Mouse (Mus musculus) spleen, adult 18-20 months (tissue): ENCODE measurements around the gene Map1a.

ENCODE experiments used
- DNase-seq, 2 experiments: peaks; one replicate each; pipeline ENCODE4 v3.0.0; 2022; ENCODE audit warnings: mixed read lengths in 2 of 2

The Map1a gene

DNA sequence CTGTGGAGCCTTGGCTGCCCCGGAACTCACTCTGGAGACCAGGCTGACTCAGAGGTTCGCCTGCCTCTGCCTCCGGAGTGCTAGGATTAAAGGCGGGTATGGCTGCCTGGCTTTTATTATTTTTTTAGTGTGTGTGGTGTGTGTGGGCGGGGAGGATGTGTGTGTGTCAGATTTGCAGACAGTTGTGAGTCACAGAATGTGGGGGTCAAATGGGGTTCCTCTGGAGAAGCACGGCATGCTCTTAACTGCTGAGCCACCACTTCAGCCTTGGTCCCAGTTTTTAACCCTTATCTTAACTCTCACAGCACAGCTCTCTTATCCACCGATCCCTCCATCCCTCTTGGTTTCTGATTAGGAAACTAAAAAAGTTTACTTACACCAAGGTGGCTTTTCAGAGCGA lies 26.9 kb downstream of the Map1a start:
- no peak for DNase-seq

DNA sequence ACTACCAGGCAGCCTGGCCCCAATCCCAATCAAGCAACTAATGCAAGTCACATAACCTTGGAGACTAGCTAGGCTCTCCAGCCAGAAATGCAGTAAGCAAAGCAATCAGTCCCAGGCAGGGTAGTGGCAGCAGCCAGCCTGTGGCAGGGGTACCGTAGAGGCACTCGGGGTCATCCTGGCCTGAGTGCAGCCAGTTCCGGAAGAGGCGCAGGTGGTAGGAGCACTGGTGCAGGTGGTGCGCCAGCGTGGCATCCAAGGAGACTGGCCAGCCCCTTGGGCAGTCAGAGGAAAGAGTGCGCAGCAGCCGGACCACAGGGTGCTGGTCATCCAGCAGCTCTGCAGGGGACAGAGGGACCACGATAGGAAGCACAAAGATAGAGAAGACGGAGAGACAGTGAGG lies 33.6 kb downstream of the Map1a start:
- DNase-seq: no peak

- no peak for DNase-seq
Measured at GRCm38 (mm10) chr2:121323693-121324470, 34.5 kb downstream of the Map1a start.

DNA sequence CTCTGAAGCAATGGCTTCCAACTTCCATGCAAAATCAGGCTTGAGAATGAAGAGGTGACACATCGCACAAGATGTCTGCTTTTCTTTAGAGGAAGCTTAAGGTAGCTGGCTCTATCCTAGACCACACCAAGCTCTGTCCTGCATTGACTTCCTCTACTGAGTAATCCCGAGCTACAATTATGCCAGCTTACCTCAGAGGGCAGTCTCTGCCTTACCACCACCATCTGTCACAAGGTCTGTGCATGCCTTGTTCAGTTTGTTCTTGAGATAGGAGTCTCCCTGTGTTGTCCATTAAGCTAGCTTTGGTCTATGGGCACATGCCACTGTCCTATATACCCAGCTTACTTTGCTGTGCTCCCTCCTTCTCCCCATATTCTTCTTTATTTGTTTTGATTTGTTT lies 40.1 kb downstream of the Map1a start:
- no peak for DNase-seq

DNA sequence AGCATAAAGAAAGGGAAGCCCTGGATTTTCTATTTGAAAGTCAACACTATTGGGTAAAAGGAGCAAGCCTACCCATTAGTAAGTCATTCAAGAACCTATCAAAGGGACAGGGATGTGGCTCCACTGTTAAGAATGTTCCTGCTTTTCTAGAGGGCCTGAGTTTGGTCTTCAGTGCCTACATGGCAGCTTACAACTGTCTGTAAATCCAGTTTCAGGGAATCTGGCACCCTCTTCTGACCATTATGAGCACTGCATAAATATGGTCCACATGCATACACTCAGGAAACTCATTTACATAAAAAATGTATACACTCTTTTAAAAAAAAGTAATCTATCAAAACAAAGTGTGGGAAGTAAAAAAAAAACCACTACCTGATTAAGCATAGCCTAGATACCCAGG lies 49.7 kb downstream of the Map1a start:
- DNase-seq: no peak

DNA sequence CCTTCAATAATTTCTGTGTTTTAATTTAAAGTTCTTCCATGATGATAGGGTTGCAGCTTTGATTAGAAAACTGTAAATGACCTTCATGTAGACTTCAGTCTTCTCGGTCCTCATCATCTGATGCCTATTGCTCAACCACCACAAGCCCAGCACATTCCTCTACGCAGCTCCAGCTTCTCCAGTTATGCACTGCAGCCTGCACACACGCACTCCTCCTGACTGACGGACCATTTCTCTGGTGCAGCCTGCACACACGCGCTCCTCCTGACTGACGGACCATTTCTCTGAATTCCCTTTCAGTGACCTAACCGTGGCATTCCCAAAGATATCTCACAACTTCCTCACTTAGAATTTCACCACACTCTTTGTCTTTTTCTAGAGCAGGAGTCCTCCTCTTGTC lies 63.8 kb downstream of the Map1a start:
- no peak for DNase-seq

- no peak for DNase-seq
Measured at GRCm38 (mm10) chr2:121354378-121354777, 65.0 kb downstream of the Map1a start.

- peak; percentile 90 to 93 for DNase-seq
Measured at GRCm38 (mm10) chr2:121354820-121355592, 65.6 kb downstream of the Map1a start, which contains the start of gene Ppip5k1. Gene Ppip5k1 (minus strand): TSS chr2:121355396.

DNA sequence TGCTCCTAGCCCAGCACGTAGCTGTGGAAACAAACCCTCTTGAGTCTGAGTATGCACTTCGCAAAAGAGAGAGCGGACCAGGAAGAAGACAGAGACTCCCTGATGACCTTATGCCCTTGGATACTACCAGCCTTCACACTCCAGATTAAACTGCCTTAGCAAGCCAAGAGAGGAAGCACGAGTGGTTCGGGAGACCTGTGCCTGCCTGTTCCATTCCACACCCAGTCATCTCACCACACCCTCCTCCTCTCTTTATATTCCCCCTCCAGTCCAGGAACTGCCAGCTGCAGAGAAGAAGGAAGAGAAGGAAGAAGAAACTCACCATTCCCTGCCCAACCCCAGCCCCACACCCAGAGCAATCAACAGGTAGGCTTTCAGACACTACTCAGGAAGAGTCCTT lies 68.1 kb downstream of the Map1a start, which contains the start of gene Ckmt1:
TSS of gene Ckmt1 (plus strand) at position 221 of the 400 bp plus-strand sequence.
- DNase-seq: no peak

DNA sequence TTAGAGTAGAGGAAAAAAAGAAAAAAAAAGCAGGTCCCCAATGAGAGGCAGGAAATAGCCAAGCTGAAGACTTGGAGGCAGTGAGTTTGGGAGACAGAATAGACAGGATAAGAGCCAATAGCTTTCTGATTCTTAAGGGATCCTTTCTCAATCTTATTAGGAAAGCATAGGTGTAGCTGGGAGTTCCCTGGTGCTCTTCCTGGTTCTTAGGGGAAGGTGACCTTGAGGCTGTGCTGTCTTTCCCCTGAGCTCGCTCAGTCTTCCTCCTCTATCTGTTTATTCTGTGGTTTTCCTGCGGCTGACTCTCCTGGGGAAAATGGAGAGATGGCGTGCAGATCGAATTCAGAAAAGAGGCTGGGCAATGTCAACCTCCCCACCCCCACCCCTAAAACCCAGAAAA lies 68.6 kb downstream of the Map1a start:
- no peak for DNase-seq

- peak in 1 of 2 experiments; percentile 26 for DNase-seq
Measured at GRCm38 (mm10) chr2:121358381-121358780, 69.0 kb downstream of the Map1a start.

DNA sequence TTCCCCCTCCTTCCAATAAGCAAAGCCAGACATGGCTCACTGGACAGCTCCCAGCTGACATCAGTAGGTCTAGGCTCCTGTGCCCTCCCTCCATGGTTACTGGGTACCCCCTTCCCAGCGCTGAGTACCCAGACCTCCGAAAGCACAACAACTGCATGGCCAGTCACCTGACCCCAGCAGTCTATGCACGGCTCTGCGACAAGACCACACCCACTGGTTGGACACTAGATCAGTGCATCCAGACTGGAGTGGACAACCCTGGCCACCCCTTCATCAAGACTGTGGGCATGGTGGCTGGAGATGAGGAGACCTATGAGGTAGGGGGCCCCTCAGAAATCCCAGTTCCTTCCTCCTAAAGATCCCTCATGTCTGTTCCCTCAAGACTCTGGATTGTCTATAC lies 70.1 kb downstream of the Map1a start:
- no peak for DNase-seq
